Mouse (Mus musculus) spleen, adult 2 months (tissue): ENCODE data around the gene Cdc42ep5. TPM values are rescaled to one million over a fixed set of nuclear protein-coding genes. Genes with fewer than 3 reads are reported as not detected.

Source experiments
- DNase-seq, 2 experiments: peaks; one replicate each; pipeline versions ENCODE4 v3.0.0 to v3.0.0-alpha.2; 2012 to 2021; ENCODE audit warnings: low spot score in 2 of 2, low read depth in 1 of 2
- H3K27ac ChIP-seq: fragments of 200-500 bp; 2 replicates; pipeline ENCODE4 v1.5.1; 2012; ENCODE audit warnings: low read length, inconsistent platforms; ENCODE audit not compliant: insufficient read depth
- H3K27me3 ChIP-seq: fragments of 200-500 bp; 2 replicates; pipeline ENCODE4 v1.6.1; 2012; ENCODE audit warnings: mild to moderate bottlenecking, moderate library complexity, low read length, inconsistent platforms; ENCODE audit not compliant: control insufficient read depth, insufficient read depth
- H3K36me3 ChIP-seq: fragments of 200-500 bp; 2 replicates; pipeline ENCODE4 v1.6.1; 2012; ENCODE audit warnings: mild to moderate bottlenecking, low read length, inconsistent platforms; ENCODE audit not compliant: control insufficient read depth, insufficient read depth
- H3K4me1 ChIP-seq: fragments of 200-500 bp; 2 replicates; pipeline ENCODE4 v1.6.1; 2011; ENCODE audit warnings: inconsistent platforms; ENCODE audit not compliant: control insufficient read depth, insufficient read depth, insufficient read length
- H3K4me3 ChIP-seq: fragments of 200-500 bp; 2 replicates; pipeline ENCODE4 v1.5.1; 2011; ENCODE audit warnings: mild to moderate bottlenecking, inconsistent platforms; ENCODE audit not compliant: insufficient read depth, insufficient read length; ENCODE audit errors: extremely low read depth
- CTCF ChIP-seq: fragments of 200-500 bp; IDR thresholded peaks from 2 replicates; pipeline ENCODE4 v1.5.1; 2011; ENCODE audit warnings: mild to moderate bottlenecking, inconsistent platforms; ENCODE audit not compliant: insufficient read depth, insufficient read length, insufficient replicate concordance; ENCODE audit errors: extremely low read depth
- POLR2A ChIP-seq: fragments of 200-500 bp; IDR thresholded peaks from 2 replicates; pipeline ENCODE4 v1.6.1; 2011; ENCODE audit warnings: low read depth, low read length, inconsistent platforms
- WGBS: fragments of 180-500 bp; shearing (Covaris S2); methylation state at CpG from one replicate; pipeline ENCODE4 v1.1.7; 2018; 5-methylcytosine and 5-hydroxymethylcytosine counted together
- polyA plus RNA-seq: library from polyadenylated mRNA; depleted of rRNA; stranded (reverse); fragments of >200 nt; gene quantifications from 2 replicates; pipeline ENCODE4 v1.2.3, GENCODE M21; 2012

Gene Cdc42ep5
- polyA plus RNA-seq, 1 experiment: 13.2 TPM

GRCm38 (mm10) chr7:4132998-4133397 is 31.7 kb downstream of the Cdc42ep5 start:
- Histone ChIP-seq H3K36me3 (no peaks in the 10 kb centered on the region), H3K4me1 (peaks cover 3% of the 10 kb centered on the region; the same call in 1 of the 2 replicates), H3K27ac (no peak overlapping the region), H3K4me3 (no peak overlapping the region), H3K27me3 (no peaks in the 10 kb centered on the region)
- no peak for DNase-seq
- WGBS: 88% methylated on average over 7 of the region's 7 CpGs
- no peak for TF ChIP-seq CTCF
- TF ChIP-seq POLR2A: no peak

GRCm38 (mm10) chr7:4132581-4132980 is 32.1 kb downstream of the Cdc42ep5 start:
- Histone ChIP-seq H3K27ac (no peak overlapping the region), H3K4me3 (no peak overlapping the region), H3K36me3 (no peaks in the 10 kb centered on the region), H3K4me1 (no peaks in the 10 kb centered on the region; the same call in 1 of the 2 replicates), H3K27me3 (no peaks in the 10 kb centered on the region)
- DNase-seq: no peak
- WGBS: 89% methylated on average over 3 of the region's 3 CpGs
- no peak for TF ChIP-seq POLR2A
- TF ChIP-seq CTCF: no peak

DNA sequence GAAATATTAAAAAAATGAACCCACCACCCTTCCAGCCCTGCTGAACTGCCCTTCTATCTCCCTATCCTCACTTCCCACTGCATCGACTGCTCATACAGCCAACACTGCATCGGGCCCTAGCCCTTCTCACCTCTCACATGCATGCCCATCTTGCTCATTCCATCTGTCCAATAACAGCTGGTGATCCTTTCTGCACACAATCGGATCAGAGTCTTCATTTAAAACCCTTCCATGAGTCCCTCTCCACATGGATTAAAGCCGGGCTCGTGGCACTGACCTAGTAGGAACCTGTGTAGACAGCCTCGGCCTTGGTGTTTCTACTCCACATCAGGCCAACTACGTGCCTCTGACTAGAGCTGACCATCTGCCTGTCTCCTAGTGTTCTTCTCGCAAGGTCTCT is 32.7 kb downstream of the Cdc42ep5 start:
- Histone ChIP-seq H3K27me3 (no peaks in the 10 kb centered on the region; the same call in 1 of the 2 replicates), H3K27ac (no peak overlapping the region), H3K36me3 (no peaks in the 10 kb centered on the region), H3K4me1 (no peaks in the 10 kb centered on the region; the same call in 1 of the 2 replicates), H3K4me3 (no peak overlapping the region)
- DNase-seq: no peak
- TF ChIP-seq POLR2A: no peak
- no peak for TF ChIP-seq CTCF
- WGBS: 90% methylated on average over 8 of the region's 8 CpGs

DNA sequence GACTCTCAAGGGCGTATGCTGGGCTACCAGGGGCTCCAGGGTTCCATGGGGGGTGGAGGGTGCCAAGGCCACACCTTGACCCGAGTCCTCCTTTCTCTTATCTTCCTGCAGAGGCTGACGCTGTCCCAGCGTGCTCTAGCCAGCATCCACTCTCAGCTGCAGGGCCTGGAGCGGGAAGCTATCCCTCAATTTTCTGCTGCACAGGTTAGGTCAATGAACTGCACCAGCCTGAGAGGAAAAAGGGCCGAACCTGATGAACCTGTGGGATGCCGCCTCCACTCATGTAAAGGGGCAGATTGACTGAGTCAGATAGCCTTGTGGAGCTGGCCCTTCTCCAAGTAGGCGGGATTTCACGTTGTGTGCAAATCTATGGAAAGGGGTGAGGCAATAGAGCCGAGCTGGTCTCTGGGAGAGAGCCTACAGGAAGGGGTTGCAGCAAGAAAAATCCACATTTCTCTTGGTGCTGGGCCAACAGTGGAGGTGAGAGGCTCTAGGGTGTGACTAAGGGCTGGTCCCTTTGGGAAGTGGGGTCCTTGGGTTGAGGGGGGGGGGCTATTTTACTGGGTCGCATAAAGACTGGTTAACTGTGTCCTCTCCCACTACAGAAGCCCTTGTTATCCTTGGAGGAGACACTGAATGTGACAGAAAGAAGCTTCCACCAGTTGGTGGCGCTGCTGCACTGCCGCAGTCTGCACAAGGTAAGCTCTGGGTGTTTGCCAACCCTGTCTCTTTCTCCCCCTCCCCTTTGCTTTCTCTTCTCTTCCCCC is 33.8 kb downstream of the Cdc42ep5 start:
- no peaks in the 10 kb centered on the region for H3K36me3 ChIP-seq
- peak; percentile 62 to 75 for DNase-seq
- no peak overlapping the region for H3K4me3 ChIP-seq
- H3K4me1 ChIP-seq: no peaks in the 10 kb centered on the region
- H3K27me3 ChIP-seq: no peaks in the 10 kb centered on the region; the same call in 1 of the 2 replicates
- TF ChIP-seq CTCF (peak; percentile 99), POLR2A (no peak)
- no peak overlapping the region for H3K27ac ChIP-seq
- 44% methylated on average over 13 of the region's 13 CpGs for WGBS

DNA sequence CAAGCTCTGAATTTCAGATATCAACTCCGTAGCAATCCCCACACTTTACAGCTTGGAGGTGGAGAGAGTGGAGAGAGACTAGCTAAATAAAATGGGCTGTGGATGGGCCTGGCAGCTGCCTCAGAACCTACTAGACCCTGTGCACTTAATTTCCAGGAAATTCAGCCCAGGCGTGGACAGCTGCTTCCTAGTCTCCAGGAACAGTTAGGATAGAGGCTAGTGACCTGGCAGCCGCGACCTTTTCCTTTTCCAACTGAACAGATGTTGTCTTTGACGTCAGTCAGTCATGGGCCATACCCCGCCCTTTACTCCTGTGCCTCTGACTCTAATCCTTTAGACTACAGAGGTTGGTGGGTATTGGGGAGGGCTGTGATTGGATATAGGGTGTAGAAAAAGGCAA is 35.8 kb downstream of the Cdc42ep5 start:
- Histone ChIP-seq H3K27me3 (no peaks in the 10 kb centered on the region; the same call in 1 of the 2 replicates), H3K36me3 (no peaks in the 10 kb centered on the region), H3K4me3 (no peak overlapping the region), H3K27ac (no peak overlapping the region), H3K4me1 (no peaks in the 10 kb centered on the region; the same call in 1 of the 2 replicates)
- TF ChIP-seq POLR2A: no peak
- WGBS: 74% methylated on average over 6 of the region's 6 CpGs
- no peak for DNase-seq

DNA sequence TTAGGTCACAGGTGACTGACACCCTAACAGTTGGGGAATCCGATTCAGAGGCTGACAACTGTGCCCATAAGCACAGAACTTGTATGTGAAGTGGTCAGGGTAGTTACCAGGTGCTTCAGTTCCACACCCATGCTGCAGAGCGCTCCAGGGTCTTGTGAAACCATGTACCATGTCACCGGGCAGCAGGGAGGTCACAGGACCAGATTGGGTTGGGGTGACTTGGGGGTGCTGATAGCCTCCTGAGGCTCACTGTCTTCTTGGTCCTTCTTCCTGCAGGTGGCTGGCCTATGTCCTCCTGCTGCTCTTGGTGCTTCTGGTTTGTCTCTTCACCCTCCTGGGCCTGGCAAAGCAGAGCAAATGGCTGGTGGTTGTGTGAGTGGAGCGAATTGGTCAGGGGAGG is 36.8 kb downstream of the Cdc42ep5 start:
- no peaks in the 10 kb centered on the region; the same call in 1 of the 2 replicates for H3K27me3 ChIP-seq
- H3K4me1 ChIP-seq: no peaks in the 10 kb centered on the region; the same call in 1 of the 2 replicates
- H3K36me3 ChIP-seq: no peaks in the 10 kb centered on the region
- H3K27ac ChIP-seq: no peak overlapping the region
- 89% methylated on average over 4 of the region's 4 CpGs for WGBS
- TF ChIP-seq CTCF (no peak), POLR2A (no peak)
- no peak overlapping the region for H3K4me3 ChIP-seq
- DNase-seq: no peak
